Mouse (Mus musculus) myocyte (in vitro differentiated cells): ENCODE results near the gene Mob3c.

Experiments
- CEBPB ChIP-seq: IDR thresholded peaks from 2 replicates; pipeline ENCODE4 v1.6.1; 2011; ENCODE audit warnings: mild to moderate bottlenecking, moderate library complexity; ENCODE audit not compliant: poor library complexity, insufficient read depth, severe bottlenecking
- MAX ChIP-seq: IDR thresholded peaks from one replicate; pipeline ENCODE4 v1.6.1; 2011; ENCODE audit warnings: low read depth, mild to moderate bottlenecking, control low read depth
- MYOD1 ChIP-seq, 3 experiments: IDR thresholded peaks; one replicate each; pipeline ENCODE4 v1.6.1; 2011; ENCODE audit warnings: control low read depth in 2 of 3, low read depth in 2 of 3, mild to moderate bottlenecking in 2 of 3, moderate library complexity in 1 of 3; ENCODE audit not compliant: insufficient read length in 2 of 3, control insufficient read depth in 1 of 3
- POLR2A ChIP-seq: IDR thresholded peaks from one replicate; pipeline ENCODE4 v1.6.1; 2011; ENCODE audit warnings: low read depth, mild to moderate bottlenecking, control low read depth, moderate library complexity; ENCODE audit not compliant: insufficient read length
- POLR2AphosphoS2 ChIP-seq: IDR thresholded peaks from one replicate; pipeline ENCODE4 v1.6.1; 2011; ENCODE audit warnings: low read depth, control low read depth; ENCODE audit not compliant: insufficient read length
- REST ChIP-seq: IDR thresholded peaks from one replicate; pipeline ENCODE4 v1.6.1; 2011; ENCODE audit warnings: mild to moderate bottlenecking, control low read depth, moderate library complexity; ENCODE audit not compliant: insufficient read depth, insufficient read length
- TCF12 ChIP-seq: IDR thresholded peaks from one replicate; pipeline ENCODE4 v1.6.1; 2011; ENCODE audit warnings: mild to moderate bottlenecking, control low read depth; ENCODE audit not compliant: poor library complexity, insufficient read depth, severe bottlenecking
- USF1 ChIP-seq: IDR thresholded peaks from one replicate; pipeline ENCODE4 v1.6.1; 2011; ENCODE audit warnings: low read depth, mild to moderate bottlenecking, control low read depth, moderate library complexity

GRCm38 (mm10) chr4:115785511-115786034, 42.3 kb upstream of the Mob3c start:
- TF ChIP-seq POLR2A (no peak), USF1 (no peak), MYOD1 (IDR thresholded peaks at IDR 0.05; ENCODE audit: control insufficient read depth in 1 of 3, insufficient read length in 2 of 3, low read depth in 2 of 3) (no peak), CEBPB (no peak), TCF12 (no peak), MAX (no peak), REST (no peak), POLR2AphosphoS2 (no peak)
